Comparison of ENCODE assay signal across 8 mouse cellular contexts in the genomic region with DNA sequence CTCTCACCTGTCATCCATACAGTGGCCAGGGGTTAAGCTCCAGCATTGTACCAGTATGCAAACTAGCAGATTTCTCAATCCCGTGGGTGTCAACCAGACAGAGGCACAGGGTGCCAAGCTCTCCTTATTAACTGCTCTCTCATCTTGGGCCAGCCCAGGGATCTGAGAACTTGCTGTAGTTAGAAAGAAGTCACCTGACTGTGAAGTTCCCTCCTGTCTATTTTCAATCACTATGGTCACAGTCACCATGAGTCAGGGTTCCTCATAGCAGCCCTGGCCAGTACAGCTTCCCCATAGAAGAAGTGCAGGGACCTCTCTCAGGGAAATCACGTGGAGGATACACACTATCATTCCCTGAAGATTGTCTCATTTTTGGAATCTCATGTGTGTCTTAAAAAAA.
DNase-seq lines count a peak whose midpoint lies in the region; ATAC-seq lines count a peak whose summit lies in the region.

No protein-coding gene starts in this region.

- peak; percentile 62 for DNase-seq in gastrocnemius, adult 18-20 months (ENCODE audit: low spot score)
- DNase-seq in gastrocnemius, postnatal 4 days (ENCODE audit: low spot score in 2 of 2) = no peak
- DNase-seq in lung, adult 18-20 months = peak; percentile 35 to 47
- DNase-seq in lung, postnatal 10 days = no peak
- peak; percentile 52 for DNase-seq in gonadal fat pad, adult 2 months (ENCODE audit: low read depth)
- DNase-seq in testis, postnatal 14 days (ENCODE audit: low spot score) = no peak
- DNase-seq in left cerebral cortex, adult 18-20 months (ENCODE audit: low spot score in 2 of 2) = no peak

- ATAC-seq in megakaryocyte progenitor cell, adult 5-6 weeks (replicated peaks; ENCODE audit: poor library complexity) = peak; percentile 69

Comparison
In these comparisons a context has a peak if more than half of its experiments do, and no peak if none do; other contexts are left out.
1. DNase-seq: peak in gastrocnemius, adult 18-20 months (single experiment), lung, adult 18-20 months (2 of 2) and gonadal fat pad, adult 2 months (single experiment); none in gastrocnemius, postnatal 4 days (0 of 2), lung, postnatal 10 days (single experiment), testis, postnatal 14 days (single experiment) and left cerebral cortex, adult 18-20 months (0 of 2).